Mouse (Mus musculus) hindbrain, embryonic 16.5 days (tissue): ENCODE measurements at regions not wholly inside any gene's neighbourhood (a gene's known extent, or its start where the extent isn't known, plus 50 kb on each side); places are given as distances from the start of the nearest gene placed in this dataset.

Experiments used
- ATAC-seq: fragments of 200-750 bp; cut with Nextera tagmentation; 2 replicates; pipeline ENCODE4 v1.8.0; 2017; ENCODE audit warnings: moderate TSS enrichment, moderate library complexity
- H3K27ac ChIP-seq: fragments of 300-500 bp; sonication (generic); 2 replicates; pipeline ENCODE4 v1.5.1; 2014; ENCODE audit warnings: low read depth, mild to moderate bottlenecking, control low read depth, low read length, moderate library complexity
- H3K27me3 ChIP-seq: fragments of 300-500 bp; sonication (generic); replicated peaks from 2 replicates; pipeline ENCODE4 v1.6.1; 2014; ENCODE audit warnings: low read length; ENCODE audit not compliant: control insufficient read depth, insufficient read depth
- H3K36me3 ChIP-seq: fragments of 300-500 bp; sonication (generic); 2 replicates; pipeline ENCODE4 v1.6.1; 2014; ENCODE audit warnings: mild to moderate bottlenecking, low read length, moderate library complexity, mixed read lengths; ENCODE audit not compliant: control insufficient read depth, insufficient read depth
- H3K4me1 ChIP-seq: fragments of 300-500 bp; sonication (generic); 2 replicates; pipeline ENCODE4 v1.6.1; 2014; ENCODE audit warnings: low read depth, low read length; ENCODE audit not compliant: control insufficient read depth, insufficient read depth
- H3K4me2 ChIP-seq: fragments of 300-500 bp; sonication (generic); 2 replicates; pipeline ENCODE4 v1.6.1; 2014; ENCODE audit warnings: mild to moderate bottlenecking, low read length, control low read depth, moderate library complexity
- H3K4me3 ChIP-seq: fragments of 300-500 bp; sonication (generic); 2 replicates; pipeline ENCODE4 v1.5.1; 2014; ENCODE audit warnings: mild to moderate bottlenecking, low read length, control low read depth, moderate library complexity
- H3K9ac ChIP-seq: fragments of 300-500 bp; sonication (generic); 2 replicates; pipeline ENCODE4 v1.6.1; 2014; ENCODE audit warnings: low read depth, mild to moderate bottlenecking, control low read depth, low read length, moderate library complexity
- H3K9me3 ChIP-seq: fragments of 300-500 bp; sonication (generic); 2 replicates; pipeline ENCODE4 v1.6.1; 2014; ENCODE audit warnings: mild to moderate bottlenecking, low read length, moderate library complexity; ENCODE audit not compliant: control insufficient read depth
- WGBS: fragments of 180-500 bp; shearing (Covaris S2); extraction: QIAGEN DNeasy Blood & Tissue Kit; methylation state at CpG from one replicate; pipeline ENCODE4 v1.1.7; 2014; 5-methylcytosine and 5-hydroxymethylcytosine counted together

DNA sequence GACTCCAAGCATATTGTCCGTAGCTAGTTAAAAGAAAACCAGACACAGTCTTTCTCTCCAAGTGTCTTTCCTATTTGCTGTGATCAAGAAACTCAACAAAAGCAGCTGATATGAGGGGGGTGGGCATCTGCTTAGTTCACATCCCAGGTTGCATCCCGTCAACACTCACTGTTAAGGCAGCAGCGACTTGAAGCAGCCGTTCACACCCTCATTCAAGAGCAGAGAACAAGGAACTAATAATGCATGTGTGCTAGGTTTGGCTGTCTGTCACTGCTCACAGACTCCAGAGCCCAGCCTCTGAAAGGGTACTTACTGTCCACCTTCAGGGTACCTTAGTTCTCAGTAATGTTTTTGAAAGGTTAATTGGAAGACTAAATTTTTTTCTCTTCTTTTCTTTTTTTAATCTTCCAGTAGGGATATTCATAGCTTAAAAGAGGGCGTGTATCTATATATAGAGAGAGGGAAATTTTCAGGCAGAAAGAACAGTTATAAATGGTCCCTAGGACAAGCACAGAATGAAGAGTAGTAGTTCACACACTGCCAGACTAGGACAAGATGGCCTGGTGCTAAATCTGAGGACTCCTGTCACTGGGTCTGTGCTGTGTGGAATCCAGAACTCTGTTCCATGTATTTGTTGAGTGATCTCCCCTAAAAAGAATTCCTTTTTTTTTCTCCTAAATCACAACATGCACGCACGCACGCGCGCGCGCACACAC, 199.1 kb upstream of the BB014433 start:
- Histone ChIP-seq H3K4me2 (no peak overlapping the region), H3K36me3 (no peaks in the 10 kb centered on the region), H3K27me3 (no peaks in the 10 kb centered on the region), H3K27ac (no peak overlapping the region), H3K4me3 (no peak overlapping the region), H3K9me3 (no peaks in the 10 kb centered on the region), H3K4me1 (no peaks in the 10 kb centered on the region), H3K9ac (no peak overlapping the region)
- no peak for ATAC-seq
- WGBS = 95% methylated on average over 12 of the region's 12 CpGs

DNA sequence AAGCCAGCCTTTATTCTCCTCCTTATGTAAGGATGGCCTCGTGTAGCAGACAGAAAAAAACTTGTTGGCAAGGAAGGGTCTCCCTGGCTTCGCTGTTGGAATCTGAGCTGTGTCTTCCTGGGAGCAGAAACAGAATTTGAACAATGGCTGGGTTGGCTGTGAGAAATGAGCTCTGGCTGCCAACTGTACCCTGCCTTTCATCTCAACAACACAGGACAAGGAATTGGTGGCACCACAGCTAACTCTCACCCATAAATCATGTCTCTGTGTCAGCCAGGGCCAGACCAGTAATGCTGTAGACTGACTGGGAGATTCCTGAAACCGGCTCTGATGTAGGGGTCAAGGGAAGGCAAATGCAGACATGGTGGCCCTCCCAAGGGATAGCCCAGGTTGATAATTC, 189.5 kb upstream of the BB014433 start:
- ATAC-seq = peak; percentile 80
- Histone ChIP-seq H3K4me2 (no peak overlapping the region), H3K4me1 (no peaks in the 10 kb centered on the region), H3K27ac (no peak overlapping the region), H3K9ac (no peak overlapping the region), H3K27me3 (no peaks in the 10 kb centered on the region), H3K36me3 (no peaks in the 10 kb centered on the region), H3K4me3 (no peak overlapping the region), H3K9me3 (no peaks in the 10 kb centered on the region)
- WGBS = 56% methylated on average over 3 of the region's 3 CpGs

DNA sequence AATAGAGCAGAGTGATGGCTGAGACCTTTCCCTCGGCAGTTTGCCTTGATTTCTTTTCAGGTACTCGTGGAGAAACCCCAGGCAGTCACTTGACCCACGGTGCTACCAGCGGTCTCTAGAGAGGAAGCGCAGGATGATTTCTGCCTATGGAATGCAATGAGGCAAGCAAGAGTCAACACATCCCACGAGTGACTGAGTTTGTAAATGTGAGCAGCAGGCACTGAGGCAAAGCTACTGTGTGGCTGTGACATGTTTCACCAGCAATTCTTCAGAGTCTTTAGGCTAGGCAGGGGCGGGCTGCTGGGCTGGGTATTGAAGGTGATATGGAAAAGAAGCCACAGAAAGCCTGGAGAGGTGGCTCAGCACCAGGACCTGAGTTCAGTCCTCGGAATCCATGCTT, 187.4 kb upstream of the BB014433 start:
- WGBS = 59% methylated on average over 8 of the region's 8 CpGs
- no peak overlapping the region for H3K4me3 ChIP-seq

DNA sequence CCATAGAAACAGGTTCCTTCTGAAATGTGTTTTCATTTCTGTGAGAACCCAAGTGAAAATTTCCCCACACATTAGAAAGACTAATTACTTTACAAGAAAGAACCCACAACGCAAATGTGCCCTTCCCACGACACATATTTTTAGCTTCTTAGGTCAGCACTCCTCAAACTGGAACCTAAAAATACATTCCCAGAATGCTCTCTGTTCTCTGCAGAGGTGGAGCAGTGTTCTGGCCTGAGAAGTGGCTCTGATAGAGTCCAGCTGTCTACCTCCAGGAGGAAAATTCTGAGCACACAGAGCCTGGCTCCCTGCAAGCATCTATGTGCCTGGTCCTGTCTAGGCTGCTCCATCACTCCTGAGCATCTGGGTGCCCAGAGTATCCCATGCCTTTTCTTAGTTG, 184.3 kb upstream of the BB014433 start:
- Histone ChIP-seq H3K4me2 (no peak overlapping the region), H3K4me3 (no peak overlapping the region), H3K4me1 (no peaks in the 10 kb centered on the region), H3K9ac (no peak overlapping the region), H3K27me3 (no peaks in the 10 kb centered on the region), H3K27ac (no peak overlapping the region), H3K36me3 (no peaks in the 10 kb centered on the region), H3K9me3 (no peaks in the 10 kb centered on the region)
- WGBS = 84% methylated on average over 2 of the region's 2 CpGs
- no peak for ATAC-seq

More for the DNA sequence above, 187.4 kb upstream of the BB014433 start:
- Histone ChIP-seq H3K4me2 (no peak overlapping the region), H3K27me3 (no peaks in the 10 kb centered on the region), H3K36me3 (no peaks in the 10 kb centered on the region), H3K4me1 (no peaks in the 10 kb centered on the region), H3K27ac (no peak overlapping the region), H3K9ac (no peak overlapping the region), H3K9me3 (no peaks in the 10 kb centered on the region)
- ATAC-seq = no peak

DNA sequence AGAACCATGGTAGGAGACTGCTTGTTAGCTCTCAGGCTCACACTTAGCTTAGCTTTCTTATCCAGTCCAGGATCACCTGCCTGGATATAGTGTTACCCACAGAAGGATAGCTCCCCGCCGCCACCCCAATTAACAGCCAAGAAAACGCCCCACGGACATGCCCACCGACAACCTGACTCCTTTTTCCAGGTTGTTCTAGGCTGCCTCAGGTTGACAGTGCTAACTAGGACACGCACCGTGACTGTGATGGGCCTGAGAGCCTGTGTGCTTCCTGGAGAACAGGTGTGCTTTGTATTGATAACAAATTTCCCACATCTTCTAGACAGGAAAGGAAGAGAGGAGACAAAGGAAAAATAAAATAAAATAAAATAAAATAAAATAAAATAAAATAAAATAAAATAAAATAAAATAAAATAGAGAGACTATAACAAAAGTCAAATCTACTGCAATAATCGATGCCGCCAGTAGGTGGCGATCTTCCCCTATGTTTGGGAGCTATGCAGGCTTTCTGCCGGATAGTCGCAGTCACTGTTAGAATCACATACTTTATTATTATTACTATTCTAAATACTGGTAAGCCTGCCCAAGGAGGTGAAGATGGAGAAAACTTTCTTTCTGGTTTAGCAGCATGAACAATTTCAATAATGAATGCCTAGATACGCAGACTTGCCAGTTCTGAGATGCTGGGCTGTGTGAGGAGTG, 175.5 kb upstream of the BB014433 start:
- H3K9ac ChIP-seq = no peak overlapping the region
- WGBS = 41% methylated on average over 13 of the region's 13 CpGs
- no peak overlapping the region for H3K27ac ChIP-seq
- no peaks in the 10 kb centered on the region for H3K27me3 ChIP-seq
- ATAC-seq = peak; percentile 72; the same call in 1 of the 2 replicates
- no peaks in the 10 kb centered on the region for H3K9me3 ChIP-seq
- no peak overlapping the region for H3K4me3 ChIP-seq
- H3K4me2 ChIP-seq = no peak overlapping the region
- no peaks in the 10 kb centered on the region for H3K4me1 ChIP-seq
- H3K36me3 ChIP-seq = no peaks in the 10 kb centered on the region

DNA sequence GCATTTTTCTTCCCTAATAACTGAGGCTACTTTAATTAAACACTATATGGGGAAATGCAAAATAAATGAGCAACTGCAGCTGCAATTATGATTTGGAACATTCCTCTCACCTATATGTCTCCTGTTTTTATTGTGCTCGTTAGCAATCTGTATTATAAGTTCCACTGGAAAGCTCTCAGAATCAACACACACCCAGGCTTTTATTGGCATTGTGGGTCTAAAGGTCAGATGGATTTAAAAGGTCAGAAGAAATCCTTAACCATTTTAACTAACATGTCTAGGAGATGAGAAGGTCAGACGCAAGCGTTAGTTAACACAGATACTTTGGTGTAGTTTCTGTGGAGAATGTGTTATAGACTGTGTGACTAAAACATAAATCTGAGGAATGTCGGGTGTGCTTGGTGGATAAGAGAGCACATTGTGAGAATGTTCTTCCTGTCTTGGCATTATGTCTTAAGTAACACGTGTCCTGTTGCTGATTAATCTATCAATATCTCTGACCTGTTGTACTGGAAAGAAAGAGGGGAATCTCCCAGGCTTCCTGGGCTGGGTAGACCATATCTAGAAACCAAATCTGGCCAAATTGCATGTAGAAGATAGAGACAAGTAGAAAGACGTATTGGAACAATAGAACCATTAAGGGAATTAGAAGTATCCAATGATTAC, 164.1 kb upstream of the BB014433 start:
- Histone ChIP-seq H3K4me3 (no peak overlapping the region), H3K4me2 (no peak overlapping the region), H3K36me3 (no peaks in the 10 kb centered on the region), H3K27me3 (no peaks in the 10 kb centered on the region), H3K4me1 (no peaks in the 10 kb centered on the region), H3K9ac (no peak overlapping the region), H3K27ac (no peak overlapping the region), H3K9me3 (no peaks in the 10 kb centered on the region)
- 78% methylated on average over 6 of the region's 6 CpGs for WGBS
- no peak for ATAC-seq

DNA sequence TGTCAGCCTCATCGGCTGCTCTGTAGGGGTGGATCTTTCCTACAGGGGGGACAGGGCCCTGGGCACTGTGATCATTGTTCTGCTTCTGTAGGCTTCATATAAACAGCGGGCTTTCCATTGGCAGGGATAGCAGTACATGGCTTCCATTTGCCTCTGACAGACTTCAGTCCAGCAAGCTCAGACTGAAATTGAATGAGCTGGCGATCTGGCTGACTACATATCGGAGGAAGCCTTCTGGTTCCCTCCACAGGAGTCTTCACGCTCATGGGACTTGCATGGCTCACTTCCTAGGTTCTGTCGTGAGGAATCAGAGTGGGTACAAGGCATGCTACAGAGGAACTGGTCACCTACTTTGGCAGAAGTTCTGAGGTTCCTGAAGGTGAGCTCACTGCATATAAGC, 155.7 kb upstream of the BB014433 start:
- Histone ChIP-seq H3K4me1 (no peaks in the 10 kb centered on the region), H3K9me3 (no peaks in the 10 kb centered on the region), H3K36me3 (no peaks in the 10 kb centered on the region), H3K27me3 (no peaks in the 10 kb centered on the region), H3K4me2 (no peak overlapping the region), H3K4me3 (no peak overlapping the region), H3K9ac (no peak overlapping the region), H3K27ac (no peak overlapping the region)
- ATAC-seq = no peak
- 84% methylated on average over 6 of the region's 6 CpGs for whole genome bisulfite sequencing

DNA sequence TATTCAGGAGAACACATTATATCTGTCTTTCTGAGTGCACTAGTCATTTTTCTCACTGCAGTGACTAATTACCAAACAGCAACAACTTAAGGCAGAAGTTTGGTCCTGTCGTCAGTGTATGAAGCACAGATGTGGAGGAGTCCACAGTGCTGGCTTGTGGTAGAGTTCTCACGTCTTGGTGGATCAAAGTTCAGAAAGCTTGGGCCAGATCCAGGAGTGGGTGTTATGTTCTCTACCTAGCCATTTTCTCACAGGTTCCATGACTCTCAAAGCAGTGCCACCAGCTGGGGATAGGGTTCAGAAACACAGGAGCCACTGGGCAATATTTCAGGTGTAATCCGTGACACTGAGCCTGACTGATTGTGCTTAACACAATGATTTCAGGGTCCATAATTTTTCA, 144.8 kb upstream of the BB014433 start:
- Histone ChIP-seq H3K27ac (no peak overlapping the region), H3K4me3 (no peak overlapping the region), H3K4me2 (no peak overlapping the region), H3K4me1 (peaks cover 4% of the 10 kb centered on the region; the same call in 1 of the 2 replicates), H3K27me3 (no peaks in the 10 kb centered on the region), H3K36me3 (no peaks in the 10 kb centered on the region), H3K9ac (no peak overlapping the region), H3K9me3 (no peaks in the 10 kb centered on the region)
- WGBS = 78% methylated on average over 3 of the region's 3 CpGs
- ATAC-seq = no peak

DNA sequence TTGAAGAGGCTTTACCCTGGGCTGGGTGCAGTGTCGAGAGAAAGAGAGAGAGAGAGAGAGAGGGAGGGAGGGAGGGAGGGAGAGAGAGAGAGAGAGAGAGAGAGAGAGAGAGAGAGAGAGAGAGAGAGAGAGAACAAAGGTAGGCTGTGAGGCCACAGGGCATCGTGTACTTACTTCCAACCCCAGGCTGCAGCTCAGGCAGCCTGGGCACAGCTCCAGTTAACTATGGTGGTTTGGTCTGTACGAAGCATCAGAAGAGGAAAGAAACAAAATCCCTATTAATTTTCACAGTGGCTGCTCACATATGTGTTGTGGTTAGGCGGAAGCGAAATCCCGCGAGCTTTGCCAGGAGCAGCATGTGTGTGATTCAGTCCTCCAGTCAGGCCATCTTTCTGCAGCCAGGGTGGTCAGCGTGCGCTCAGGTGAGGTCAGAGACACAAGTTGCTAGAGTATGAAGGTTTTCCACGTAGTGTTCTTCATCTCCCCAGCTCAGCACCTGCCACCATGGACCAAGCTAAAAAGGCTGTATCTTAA, 143.3 kb upstream of the BB014433 start:
- Histone ChIP-seq H3K9me3 (no peaks in the 10 kb centered on the region), H3K36me3 (no peaks in the 10 kb centered on the region), H3K4me3 (no peak overlapping the region), H3K27me3 (no peaks in the 10 kb centered on the region), H3K9ac (no peak overlapping the region), H3K4me1 (peaks cover 4% of the 10 kb centered on the region; the same call in 1 of the 2 replicates), H3K4me2 (no peak overlapping the region), H3K27ac (no peak overlapping the region)
- WGBS = 32% methylated on average over 10 of the region's 10 CpGs
- peak; percentile 64; the same call in 1 of the 2 replicates for ATAC-seq
